Mouse (Mus musculus) hindbrain, embryonic 13.5 days (tissue): ENCODE measurements at regions not wholly inside any gene's neighbourhood (a gene's known extent, or its start where the extent isn't known, plus 50 kb on each side); places are given as distances from the start of the nearest gene placed in this dataset.

Experiments
- ATAC-seq: fragments of 200-750 bp; cut with Nextera tagmentation; 2 replicates; pipeline ENCODE4 v1.8.0; 2017; ENCODE audit warnings: moderate TSS enrichment; ENCODE audit not compliant: low FRiP score
- H3K27ac ChIP-seq: fragments of 300-500 bp; sonication (generic); 2 replicates; pipeline ENCODE4 v1.5.1; 2015; ENCODE audit warnings: inconsistent platforms, mild to moderate bottlenecking, moderate library complexity
- H3K27me3 ChIP-seq: fragments of 300-500 bp; sonication (generic); 2 replicates; pipeline ENCODE4 v1.6.1; 2015; ENCODE audit warnings: mild to moderate bottlenecking, inconsistent platforms
- H3K36me3 ChIP-seq: fragments of 300-500 bp; sonication (generic); 2 replicates; pipeline ENCODE4 v1.6.1; 2015; ENCODE audit warnings: mild to moderate bottlenecking, inconsistent platforms
- H3K4me1 ChIP-seq: fragments of 300-500 bp; sonication (generic); replicated peaks from 2 replicates; pipeline ENCODE4 v1.6.1; 2015; ENCODE audit warnings: inconsistent platforms
- H3K4me2 ChIP-seq: fragments of 300-500 bp; sonication (generic); 2 replicates; pipeline ENCODE4 v1.6.1; 2015; ENCODE audit warnings: inconsistent platforms, mild to moderate bottlenecking, moderate library complexity
- H3K4me3 ChIP-seq: fragments of 300-500 bp; sonication (generic); 2 replicates; pipeline ENCODE4 v1.5.1; 2015; ENCODE audit warnings: mild to moderate bottlenecking, inconsistent platforms
- H3K9ac ChIP-seq: fragments of 300-500 bp; sonication (generic); 2 replicates; pipeline ENCODE4 v1.6.1; 2015; ENCODE audit warnings: mild to moderate bottlenecking, inconsistent platforms
- H3K9me3 ChIP-seq: fragments of 300-500 bp; sonication (generic); 2 replicates; pipeline ENCODE4 v1.6.1; 2016; ENCODE audit warnings: inconsistent platforms
- WGBS: fragments of 180-500 bp; shearing (Covaris S2); methylation state at CpG from one replicate; pipeline ENCODE4 v1.1.7; 2015; 5-methylcytosine and 5-hydroxymethylcytosine counted together

DNA sequence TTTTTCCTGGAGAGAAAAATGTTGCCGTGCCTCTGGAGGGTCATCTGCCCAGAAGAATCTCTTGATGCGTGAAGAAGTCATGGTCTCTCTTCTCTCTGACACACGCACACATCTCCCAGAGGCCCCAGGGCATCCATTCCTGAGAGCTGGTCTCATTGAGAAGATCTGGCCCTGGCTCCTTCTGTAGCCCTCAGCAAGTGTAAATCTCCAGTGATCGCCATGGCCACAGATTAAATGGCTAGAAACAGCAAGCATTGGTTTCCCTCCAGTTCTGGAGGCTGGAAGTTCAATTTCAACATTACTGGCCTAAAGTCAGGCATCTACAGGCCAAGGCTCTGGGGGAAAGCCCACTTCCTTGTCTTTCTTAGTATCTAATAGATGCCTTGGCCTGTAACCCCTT lies 155.9 kb downstream of the Zfp36l2 start:
- WGBS = 80% methylated on average over 4 of the region's 4 CpGs
- Histone ChIP-seq H3K27ac (no peak overlapping the region), H3K4me1 (peaks cover 17% of the 10 kb centered on the region)

DNA sequence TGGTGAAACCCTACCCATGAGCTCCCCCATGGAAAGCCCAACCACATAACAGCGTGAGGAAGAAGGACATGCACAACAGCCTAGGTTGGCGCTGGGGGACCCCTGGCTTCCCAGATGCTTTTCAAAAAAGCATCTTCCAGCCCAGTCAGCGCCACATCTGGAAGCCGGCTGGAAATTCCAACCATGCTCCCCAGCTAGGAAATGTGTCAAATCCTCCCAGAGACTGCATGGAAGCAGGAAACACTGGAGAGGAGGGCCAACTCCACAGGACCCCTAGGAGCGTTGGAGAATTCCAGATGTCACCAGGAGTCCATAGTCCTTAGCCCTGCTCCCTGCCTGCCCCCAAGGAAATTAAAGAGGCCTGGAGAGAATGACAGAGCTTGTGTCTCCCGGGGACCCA lies 156.4 kb downstream of the Zfp36l2 start:
- H3K4me2 ChIP-seq = no peak overlapping the region
- no peaks in the 10 kb centered on the region for H3K36me3 ChIP-seq
- H3K4me3 ChIP-seq = no peak overlapping the region
- no peak overlapping the region for H3K27ac ChIP-seq
- H3K4me1 ChIP-seq = peaks cover 18% of the 10 kb centered on the region
- peaks cover 11% of the 10 kb centered on the region for H3K27me3 ChIP-seq
- H3K9ac ChIP-seq = no peak overlapping the region
- ATAC-seq = no peak
- 84% methylated on average over 6 of the region's 6 CpGs for WGBS
- H3K9me3 ChIP-seq = no peaks in the 10 kb centered on the region

More for the DNA sequence above, 155.9 kb downstream of the Zfp36l2 start:
- no peaks in the 10 kb centered on the region for H3K9me3 ChIP-seq
- no peak overlapping the region for H3K4me2 ChIP-seq
- H3K9ac ChIP-seq = no peak overlapping the region
- no peak overlapping the region for H3K4me3 ChIP-seq
- H3K27me3 ChIP-seq = peaks cover 11% of the 10 kb centered on the region
- no peak for ATAC-seq
- H3K36me3 ChIP-seq = no peaks in the 10 kb centered on the region

DNA sequence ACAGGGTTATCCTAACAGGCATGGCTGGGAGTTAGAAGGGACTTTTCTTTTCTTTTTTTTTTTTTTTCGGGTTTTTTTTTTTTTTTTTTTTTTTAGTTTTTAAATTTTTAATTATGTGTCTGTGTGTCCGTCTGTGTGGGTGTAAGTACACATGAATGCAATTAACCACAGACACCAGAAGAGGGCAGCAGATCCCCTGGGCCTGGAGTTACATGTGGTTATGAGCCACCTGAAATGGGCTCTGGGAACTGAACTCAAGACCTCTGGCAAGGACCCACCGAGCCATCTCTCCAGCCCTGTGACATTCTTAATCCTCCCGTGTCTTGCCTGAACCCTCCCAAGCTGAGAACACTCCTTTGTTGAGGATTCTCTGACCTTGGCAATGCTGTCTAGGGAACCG lies 157.0 kb downstream of the Zfp36l2 start:
- no peak for ATAC-seq
- Histone ChIP-seq H3K4me3 (no peak overlapping the region), H3K9me3 (no peaks in the 10 kb centered on the region), H3K4me2 (no peak overlapping the region), H3K36me3 (no peaks in the 10 kb centered on the region), H3K27me3 (peaks cover 11% of the 10 kb centered on the region), H3K9ac (no peak overlapping the region), H3K27ac (no peak overlapping the region), H3K4me1 (peaks cover 24% of the 10 kb centered on the region)
- WGBS = 98% methylated on average over 5 of the region's 5 CpGs

DNA sequence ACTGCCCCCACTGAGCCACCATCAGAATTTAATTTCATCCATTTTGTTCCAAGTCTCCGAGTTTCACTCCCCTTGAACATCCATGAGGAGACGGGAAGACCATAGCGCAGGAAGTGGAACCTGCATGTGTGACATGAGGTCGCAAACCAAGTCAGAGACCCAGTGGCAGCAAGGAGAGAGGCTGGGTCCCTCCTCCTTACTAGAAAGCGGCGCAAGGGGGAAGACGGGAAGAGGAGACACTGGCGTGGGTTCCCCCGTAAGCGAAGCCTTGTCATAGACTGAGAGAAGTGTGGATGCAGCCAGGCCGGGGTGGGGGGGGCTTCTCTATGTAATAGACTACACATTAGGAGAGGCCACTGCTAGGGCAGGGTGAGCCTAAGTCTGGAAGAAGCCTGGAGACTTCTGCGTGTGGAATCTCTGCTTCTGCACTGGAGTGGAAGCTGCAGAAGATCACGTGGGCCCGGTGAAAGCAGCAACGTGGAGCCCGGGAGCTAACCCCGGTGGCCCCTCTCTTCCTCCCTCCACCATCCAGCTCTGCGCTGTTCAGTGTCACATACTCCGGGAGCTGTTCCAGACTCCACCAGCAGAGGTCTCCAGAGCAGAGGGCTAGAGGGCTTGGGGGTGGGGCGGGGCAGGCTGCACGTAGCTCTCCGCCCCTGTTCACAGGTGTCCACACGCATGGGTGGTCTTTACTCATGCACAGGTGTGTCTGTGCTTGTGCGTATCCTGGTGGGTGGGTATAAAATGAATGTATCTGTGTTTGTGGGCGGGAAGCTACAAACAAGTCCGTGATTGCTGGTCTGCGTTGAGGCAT lies 159.4 kb downstream of the Zfp36l2 start:
- Histone ChIP-seq H3K9ac (peak overlapping the region; percentile 6), H3K36me3 (no peaks in the 10 kb centered on the region), H3K4me1 (peaks cover 21% of the 10 kb centered on the region), H3K4me3 (peak overlapping the region; percentile 11; the same call in 1 of the 2 replicates), H3K27ac (no peak overlapping the region), H3K9me3 (peaks cover 7% of the 10 kb centered on the region; the same call in 1 of the 2 replicates), H3K4me2 (peak overlapping the region; percentile 45), H3K27me3 (peaks cover 11% of the 10 kb centered on the region)
- ATAC-seq = peak; percentile 88
- 21% methylated on average over 27 of the region's 27 CpGs for WGBS

DNA sequence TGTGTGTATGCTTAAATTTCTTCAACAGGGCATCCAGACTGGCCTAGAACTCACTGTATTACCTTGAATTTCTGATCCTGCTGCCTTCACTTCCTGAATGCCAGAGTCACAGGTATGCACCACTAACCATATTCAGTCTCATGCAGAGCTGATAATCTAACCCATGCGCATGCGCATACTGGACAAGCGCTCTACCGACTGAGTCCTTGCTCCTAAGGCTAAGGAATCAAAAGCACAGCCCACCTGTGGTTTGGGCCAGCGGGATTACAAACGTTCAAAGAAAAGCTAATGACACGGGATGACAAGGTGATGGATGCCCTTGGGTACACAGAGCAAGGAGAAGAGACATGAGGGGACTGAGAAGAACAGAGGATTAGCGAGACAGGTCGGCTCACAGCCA lies 160.5 kb downstream of the Zfp36l2 start:
- Histone ChIP-seq H3K4me2 (no peak overlapping the region), H3K27ac (no peak overlapping the region), H3K4me3 (no peak overlapping the region), H3K9me3 (peaks cover 7% of the 10 kb centered on the region; the same call in 1 of the 2 replicates), H3K36me3 (no peaks in the 10 kb centered on the region), H3K9ac (no peak overlapping the region), H3K4me1 (peaks cover 21% of the 10 kb centered on the region), H3K27me3 (peaks cover 11% of the 10 kb centered on the region)
- no peak for ATAC-seq
- WGBS = 41% methylated on average over 9 of the region's 9 CpGs

DNA sequence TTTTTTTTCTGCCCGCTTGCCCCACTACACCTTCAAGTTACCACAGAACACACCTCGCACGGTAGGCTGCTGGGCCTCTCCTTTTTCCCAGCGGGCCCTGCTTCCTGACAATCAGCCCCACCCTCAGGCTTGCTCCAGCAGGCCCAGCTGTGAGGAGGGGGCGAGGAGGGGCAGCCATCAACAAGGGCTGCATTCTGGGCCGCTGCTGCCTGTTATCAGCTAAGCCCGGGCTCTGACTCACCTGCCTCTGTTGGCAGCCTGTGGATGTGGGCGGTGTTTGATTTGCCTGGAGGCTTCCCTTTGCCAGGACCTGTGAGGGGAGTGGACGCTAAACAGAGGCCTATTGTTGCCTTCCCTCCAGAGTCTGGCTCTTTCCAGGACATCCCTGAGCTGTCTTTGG lies 161.6 kb downstream of the Zfp36l2 start:
- no peak overlapping the region for H3K4me2 ChIP-seq
- no peaks in the 10 kb centered on the region for H3K36me3 ChIP-seq
- H3K4me3 ChIP-seq = no peak overlapping the region
- peaks cover 21% of the 10 kb centered on the region for H3K4me1 ChIP-seq
- no peak overlapping the region for H3K9ac ChIP-seq
- ATAC-seq = no peak
- no peak overlapping the region for H3K27ac ChIP-seq
- 21% methylated on average over 8 of the region's 9 CpGs for WGBS
- H3K27me3 ChIP-seq = peaks cover 11% of the 10 kb centered on the region
- peaks cover 7% of the 10 kb centered on the region; the same call in 1 of the 2 replicates for H3K9me3 ChIP-seq

DNA sequence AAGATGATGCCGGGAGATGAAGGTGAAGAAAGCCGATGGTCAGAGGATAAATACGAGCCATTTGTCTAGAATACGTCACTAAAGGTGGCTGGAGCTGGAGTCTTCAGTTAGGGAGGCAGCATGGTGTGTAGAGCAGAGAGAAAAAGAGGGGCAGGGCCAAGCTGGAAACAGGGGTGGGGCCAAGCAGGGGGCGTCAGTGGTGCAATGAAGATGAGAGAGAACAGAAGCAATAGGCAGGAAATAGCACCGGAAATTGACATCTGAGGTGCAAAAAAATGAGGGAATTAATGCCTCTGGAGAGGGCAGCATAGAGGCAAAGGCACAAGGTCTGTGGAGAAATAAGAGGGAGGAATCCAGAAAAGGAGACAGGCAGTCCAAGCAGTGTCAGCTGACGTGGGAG lies 165.4 kb downstream of the Zfp36l2 start:
- whole genome bisulfite sequencing = 84% methylated on average over 7 of the region's 7 CpGs
- no peak overlapping the region for H3K27ac ChIP-seq
- ATAC-seq = no peak

DNA sequence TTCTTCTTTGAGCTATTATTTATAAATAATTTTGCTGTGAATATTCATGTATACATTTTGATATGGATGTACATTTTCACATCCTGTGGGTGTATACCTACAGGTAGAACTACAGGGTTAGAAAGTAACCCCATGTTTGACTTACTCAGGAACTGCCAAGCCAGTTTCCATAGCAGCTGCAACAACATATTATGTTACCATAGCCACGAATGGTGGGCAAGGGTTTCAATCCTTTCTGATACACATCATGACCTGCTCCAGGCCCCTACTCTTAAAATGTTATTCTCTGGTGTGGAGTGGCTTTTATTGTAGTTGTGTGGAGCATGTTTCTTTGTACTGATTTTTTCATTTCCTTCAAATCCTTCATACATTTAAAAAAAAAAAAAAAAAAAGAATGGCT lies 168.9 kb downstream of the Zfp36l2 start:
- Histone ChIP-seq H3K4me2 (no peak overlapping the region), H3K36me3 (no peaks in the 10 kb centered on the region), H3K4me1 (no peaks in the 10 kb centered on the region), H3K9me3 (peaks cover 1% of the 10 kb centered on the region; the same call in 1 of the 2 replicates), H3K4me3 (no peak overlapping the region), H3K27me3 (no peaks in the 10 kb centered on the region), H3K27ac (no peak overlapping the region), H3K9ac (no peak overlapping the region)
- WGBS = 68% methylated on average over 1 of the region's 1 CpGs
- ATAC-seq = no peak

More for the DNA sequence above, 165.4 kb downstream of the Zfp36l2 start:
- Histone ChIP-seq H3K9ac (no peak overlapping the region), H3K4me2 (no peak overlapping the region), H3K4me3 (no peak overlapping the region), H3K4me1 (peaks cover 8% of the 10 kb centered on the region), H3K36me3 (no peaks in the 10 kb centered on the region), H3K9me3 (peaks cover 7% of the 10 kb centered on the region; the same call in 1 of the 2 replicates), H3K27me3 (0 out of 2 replicates have a peak, but pooled peaks cover 2% of the 10 kb centered on the region)

DNA sequence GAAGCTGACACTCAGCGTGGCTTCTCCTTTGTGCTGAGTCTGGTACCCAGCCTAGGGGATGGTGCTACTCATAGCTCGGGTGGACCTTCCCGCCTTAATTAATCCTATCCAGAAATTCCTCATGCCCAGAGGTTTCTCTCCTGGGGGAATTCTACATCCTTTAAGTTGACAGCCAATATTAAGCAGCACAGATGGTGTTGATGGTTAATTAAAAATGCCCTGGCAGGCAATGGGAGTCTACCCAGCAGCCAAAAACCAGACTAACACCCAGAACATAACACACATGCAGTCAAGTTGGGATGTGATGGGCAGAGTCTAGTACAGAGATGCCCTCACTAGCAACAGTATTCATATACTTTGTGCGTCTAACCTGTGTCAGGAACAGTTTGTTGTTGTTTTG lies 169.9 kb downstream of the Zfp36l2 start:
- 79% methylated on average over 4 of the region's 4 CpGs for WGBS

DNA sequence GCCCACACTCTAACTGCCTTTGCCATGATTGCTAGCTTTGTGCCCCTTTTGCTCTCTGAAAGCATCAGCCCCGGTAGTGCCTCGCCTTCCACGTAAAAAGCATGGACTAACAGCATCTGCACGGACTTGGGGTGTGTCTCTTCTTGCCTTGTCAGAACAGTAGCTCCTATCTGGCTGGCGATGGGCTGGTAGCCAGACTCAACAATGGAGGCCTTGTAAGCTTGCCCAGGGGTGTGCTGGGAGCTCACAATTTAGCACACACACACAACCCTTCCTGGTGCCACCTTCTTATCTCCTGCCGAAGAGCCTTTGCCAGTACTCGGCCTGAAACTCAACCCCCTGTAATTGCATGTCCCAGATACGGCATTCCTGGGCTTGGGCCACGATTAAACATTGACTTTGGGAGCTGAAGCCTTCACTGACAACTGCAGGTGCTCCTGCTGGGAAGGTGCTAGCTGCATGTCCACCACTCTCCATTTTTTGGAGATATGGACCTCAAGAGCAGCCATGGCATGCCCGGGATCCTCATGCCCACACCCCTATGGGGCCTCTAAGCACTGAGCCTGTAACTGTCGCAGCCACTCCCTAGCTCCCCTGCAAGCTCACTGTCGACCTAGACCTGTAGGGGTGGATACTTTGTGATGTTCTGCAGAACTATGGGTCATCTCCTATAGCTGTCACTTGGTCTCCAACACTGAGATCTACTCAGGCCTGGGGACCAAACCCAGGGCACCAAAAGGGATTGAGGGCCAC lies 166.7 kb upstream of the Haao start:
- no peak overlapping the region for H3K4me2 ChIP-seq
- 87% methylated on average over 12 of the region's 12 CpGs for WGBS
- H3K4me3 ChIP-seq = no peak overlapping the region
- no peak overlapping the region for H3K9ac ChIP-seq
- no peaks in the 10 kb centered on the region for H3K9me3 ChIP-seq
- H3K27ac ChIP-seq = no peak overlapping the region
- no peak for ATAC-seq
- H3K36me3 ChIP-seq = no peaks in the 10 kb centered on the region
- no peaks in the 10 kb centered on the region for H3K27me3 ChIP-seq
- H3K4me1 ChIP-seq = peaks cover 3% of the 10 kb centered on the region

More for the DNA sequence above, 169.9 kb downstream of the Zfp36l2 start:
- no peak overlapping the region for H3K9ac ChIP-seq
- no peaks in the 10 kb centered on the region for H3K36me3 ChIP-seq
- no peaks in the 10 kb centered on the region for H3K4me1 ChIP-seq
- no peaks in the 10 kb centered on the region for H3K27me3 ChIP-seq
- H3K9me3 ChIP-seq = no peaks in the 10 kb centered on the region
- no peak for ATAC-seq
- no peak overlapping the region for H3K4me2 ChIP-seq
- H3K27ac ChIP-seq = no peak overlapping the region
- H3K4me3 ChIP-seq = no peak overlapping the region

DNA sequence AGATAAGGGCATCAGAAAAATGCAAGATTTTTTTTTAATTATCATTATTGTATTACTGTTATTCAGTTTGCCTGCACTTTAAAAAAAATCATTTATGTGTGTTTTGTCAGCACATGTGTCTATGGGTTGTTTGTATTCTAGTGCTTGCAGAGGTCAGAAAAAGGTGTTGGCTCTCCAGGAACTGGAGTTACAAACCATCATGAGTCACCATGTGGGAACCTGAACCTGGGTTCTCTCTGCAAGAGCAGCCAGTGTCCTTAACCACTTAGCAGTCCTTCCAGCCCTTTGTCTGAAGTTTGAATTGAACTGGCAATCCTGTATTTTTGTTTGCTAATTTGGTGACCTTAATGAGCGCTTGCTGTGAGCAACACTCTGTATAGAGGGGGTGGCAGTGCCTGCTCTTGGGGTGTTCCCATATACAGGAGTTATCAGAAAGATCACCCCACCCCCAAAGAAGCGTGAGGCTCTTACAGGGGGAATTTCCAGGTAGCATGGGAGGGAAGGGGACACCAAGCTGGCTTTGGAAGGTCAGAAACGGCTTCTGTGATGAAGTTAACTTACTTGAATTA lies 162.8 kb upstream of the Haao start:
- WGBS = 83% methylated on average over 3 of the region's 3 CpGs
- Histone ChIP-seq H3K4me3 (no peak overlapping the region), H3K9me3 (no peaks in the 10 kb centered on the region), H3K36me3 (no peaks in the 10 kb centered on the region), H3K27ac (no peak overlapping the region), H3K4me2 (no peak overlapping the region), H3K9ac (no peak overlapping the region), H3K27me3 (no peaks in the 10 kb centered on the region), H3K4me1 (peaks cover 9% of the 10 kb centered on the region)
- ATAC-seq = no peak

DNA sequence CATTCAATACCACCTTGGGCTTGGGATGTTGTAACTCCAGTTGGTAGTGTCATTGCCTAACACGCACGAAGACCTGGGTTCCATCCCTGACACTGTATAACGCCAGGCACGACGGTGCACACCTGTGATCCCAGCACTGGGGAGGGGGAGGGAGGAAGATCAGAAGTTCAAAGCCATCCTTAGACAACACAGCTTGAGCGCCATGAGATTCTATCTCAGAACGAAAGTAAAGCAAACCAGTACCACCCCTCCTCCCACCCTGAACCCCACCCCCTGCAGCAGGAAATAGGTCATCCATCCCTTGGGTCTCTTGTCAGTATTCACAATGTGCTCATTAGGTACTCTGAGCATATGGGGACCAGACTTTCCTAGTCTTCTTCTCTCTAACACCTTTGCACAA lies 162.2 kb upstream of the Haao start:
- Histone ChIP-seq H3K4me2 (no peak overlapping the region), H3K9ac (no peak overlapping the region), H3K36me3 (no peaks in the 10 kb centered on the region), H3K27ac (no peak overlapping the region), H3K4me3 (no peak overlapping the region), H3K4me1 (peaks cover 9% of the 10 kb centered on the region), H3K9me3 (no peaks in the 10 kb centered on the region), H3K27me3 (no peaks in the 10 kb centered on the region)
- ATAC-seq = no peak
- 84% methylated on average over 7 of the region's 7 CpGs for WGBS
